Mouse (Mus musculus) left cerebral cortex, adult 11 months (tissue): ENCODE results near the gene Mast4.

Experiments
- DNase-seq: peaks from one replicate; pipeline ENCODE4 v3.0.0; 2022; ENCODE audit warnings: low spot score

Mast4 gene

GRCm38 (mm10) chr13:102864840-102865239, 469.5 kb downstream of the Mast4 start:
- DNase-seq, result no peak

GRCm38 (mm10) chr13:102864079-102864478, 470.2 kb downstream of the Mast4 start:
- DNase-seq, result no peak

GRCm38 (mm10) chr13:102862981-102863380, 471.3 kb downstream of the Mast4 start:
- DNase-seq, result no peak

- DNase-seq, result no peak
Measured at GRCm38 (mm10) chr13:102862397-102862796, 471.9 kb downstream of the Mast4 start.

GRCm38 (mm10) chr13:102860733-102861132, 473.6 kb downstream of the Mast4 start:
- DNase-seq, result no peak

- no peak for DNase-seq
Measured at GRCm38 (mm10) chr13:102860135-102860534, 474.2 kb downstream of the Mast4 start.

- DNase-seq, result no peak
Measured at GRCm38 (mm10) chr13:102857539-102857838, 476.8 kb downstream of the Mast4 start.

- no peak for DNase-seq
Measured at GRCm38 (mm10) chr13:102856821-102857538, 477.3 kb downstream of the Mast4 start.

- no peak for DNase-seq
Measured at GRCm38 (mm10) chr13:102852865-102853264, 481.4 kb downstream of the Mast4 start.

GRCm38 (mm10) chr13:102851253-102851652, 483.0 kb downstream of the Mast4 start:
- DNase-seq, result no peak

- DNase-seq, result no peak
Measured at GRCm38 (mm10) chr13:102850594-102850993, 483.7 kb downstream of the Mast4 start.

GRCm38 (mm10) chr13:102849068-102849467, 485.2 kb downstream of the Mast4 start:
- no peak for DNase-seq

GRCm38 (mm10) chr13:102846473-102846872, 487.8 kb downstream of the Mast4 start:
- no peak for DNase-seq

- DNase-seq, result no peak
Measured at GRCm38 (mm10) chr13:102842715-102843114, 491.6 kb downstream of the Mast4 start.

GRCm38 (mm10) chr13:102842237-102842636, 492.1 kb downstream of the Mast4 start:
- no peak for DNase-seq

GRCm38 (mm10) chr13:102839741-102840482, 494.4 kb downstream of the Mast4 start:
- no peak for DNase-seq

- no peak for DNase-seq
Measured at GRCm38 (mm10) chr13:102837427-102837826, 496.9 kb downstream of the Mast4 start.

- no peak for DNase-seq
Measured at GRCm38 (mm10) chr13:102835336-102835735, 499.0 kb downstream of the Mast4 start.

GRCm38 (mm10) chr13:102818287-102818686, 516.0 kb downstream of the Mast4 start:
- DNase-seq, result no peak

GRCm38 (mm10) chr13:102816689-102817088, 517.6 kb downstream of the Mast4 start:
- DNase-seq, result no peak

GRCm38 (mm10) chr13:102815158-102815557, 519.1 kb downstream of the Mast4 start:
- DNase-seq, result no peak

GRCm38 (mm10) chr13:102811129-102811832, 523.0 kb downstream of the Mast4 start:
- DNase-seq, result no peak

GRCm38 (mm10) chr13:102806652-102807051, 527.6 kb downstream of the Mast4 start:
- no peak for DNase-seq
